Mouse (Mus musculus): ENCODE results near the gene Cnot4.

DNA sequence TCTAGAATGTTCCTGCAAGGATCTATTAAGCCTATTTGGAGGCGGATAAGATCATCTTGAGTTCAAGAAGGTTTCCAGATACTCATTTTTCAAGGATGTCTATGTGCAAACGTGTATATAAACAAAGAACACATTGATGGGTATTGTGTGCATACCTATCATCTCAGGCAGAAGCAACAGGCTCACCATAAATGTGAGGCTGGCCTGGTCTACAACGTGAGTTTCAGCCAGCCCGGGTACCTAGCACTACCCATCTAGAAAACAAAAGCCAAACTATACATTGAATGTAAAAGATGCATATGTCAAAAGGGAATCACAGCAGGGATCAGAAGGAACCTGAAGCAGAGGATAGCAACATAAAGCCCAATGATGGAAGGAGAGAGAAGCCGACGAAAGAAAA is 103.3 kb downstream of the Cnot4 start:
- no peak for TF ChIP-seq CTCF (IDR thresholded peaks at IDR 0.05; ENCODE audit: low read depth)
- TF ChIP-seq EP300 (IDR thresholded peaks at IDR 0.05; ENCODE audit: low read depth), result no peak
